Mouse (Mus musculus) gastrocnemius, adult 8-10 months (tissue): ENCODE data around the gene Phf1. TPM values are rescaled to one million over a fixed set of nuclear protein-coding genes. Genes with fewer than 3 reads are reported as not detected.

Experiments used
- DNase-seq, 2 experiments: peaks; one replicate each; pipeline ENCODE4 v3.0.0; 2022; ENCODE audit warnings: low spot score in 2 of 2
- total RNA-seq, 4 experiments: library from RNA; stranded (reverse); gene quantifications; 2 replicates each; pipeline ENCODE4 v1.2.4; 2022

Gene Phf1
- total RNA-seq, 4 experiments from 2014 or later, result 7.7 to 10.7 (median 9.9) TPM

DNA sequence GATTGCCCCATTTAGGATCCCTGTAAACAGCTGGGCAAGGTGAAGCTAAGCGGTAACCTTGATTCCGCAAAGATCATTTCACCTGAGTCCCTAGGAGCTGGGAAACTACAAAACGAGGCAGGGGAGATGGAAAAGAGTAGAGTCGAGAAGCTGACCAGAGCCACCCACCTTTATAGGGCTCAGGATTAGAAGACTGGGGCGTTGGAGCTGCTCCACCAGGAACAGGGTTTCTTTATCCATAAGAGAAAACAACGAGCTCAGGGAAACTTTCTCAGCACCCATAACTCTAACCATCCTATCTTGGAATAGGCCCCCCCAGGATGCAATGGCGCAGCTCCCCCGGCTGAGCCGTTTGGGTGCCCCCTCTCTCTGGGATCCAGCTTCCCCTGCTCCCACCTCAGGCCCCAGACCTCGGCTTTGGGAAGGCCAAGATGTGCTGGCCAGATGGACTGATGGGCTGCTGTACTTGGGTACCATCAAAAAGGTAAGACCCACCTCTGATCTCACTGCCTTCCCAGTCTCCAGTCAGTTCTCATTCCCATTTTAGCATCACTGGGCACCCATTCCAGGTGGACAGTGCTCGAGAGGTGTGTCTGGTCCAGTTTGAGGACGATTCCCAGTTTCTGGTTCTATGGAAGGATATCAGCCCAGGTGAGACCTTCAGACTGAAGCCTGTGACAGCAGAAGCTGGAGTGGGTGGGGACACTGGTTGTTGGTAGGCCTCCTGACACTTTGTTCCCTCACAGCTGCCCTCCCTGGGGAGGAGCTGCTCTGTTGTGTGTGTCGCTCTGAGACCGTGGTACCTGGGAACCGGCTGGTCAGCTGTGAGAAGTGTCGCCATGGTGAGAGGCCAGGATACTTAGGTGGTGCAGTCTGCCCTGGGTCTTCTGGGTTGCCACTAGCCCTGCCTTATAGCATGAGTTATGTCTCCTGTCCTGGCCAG lies 1.3 kb downstream of the Phf1 start:
- DNase-seq, result no peak

- no peak for DNase-seq
Measured at GRCm38 (mm10) chr17:26935027-26935426, 2.2 kb downstream of the Phf1 start.

DNA sequence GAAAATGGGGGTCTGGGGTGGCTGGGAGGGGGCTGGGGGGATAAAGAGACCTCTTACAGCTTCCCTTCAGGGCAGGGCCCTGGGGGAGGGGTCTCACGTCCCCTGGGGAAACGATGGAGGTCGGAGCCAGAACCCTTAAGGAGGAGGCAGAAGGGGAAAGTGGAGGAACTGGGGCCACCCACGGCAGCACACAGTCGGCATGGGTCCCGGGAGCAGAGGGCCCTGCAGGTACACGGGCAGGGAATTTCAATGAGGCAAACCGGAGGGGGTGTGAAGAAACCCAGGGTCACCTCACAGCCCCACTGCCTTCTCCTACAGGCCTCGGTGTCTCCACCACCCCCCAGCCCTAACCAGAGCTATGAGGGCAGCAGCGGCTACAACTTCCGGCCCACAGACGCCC lies 3.6 kb downstream of the Phf1 start:
- no peak for DNase-seq

DNA sequence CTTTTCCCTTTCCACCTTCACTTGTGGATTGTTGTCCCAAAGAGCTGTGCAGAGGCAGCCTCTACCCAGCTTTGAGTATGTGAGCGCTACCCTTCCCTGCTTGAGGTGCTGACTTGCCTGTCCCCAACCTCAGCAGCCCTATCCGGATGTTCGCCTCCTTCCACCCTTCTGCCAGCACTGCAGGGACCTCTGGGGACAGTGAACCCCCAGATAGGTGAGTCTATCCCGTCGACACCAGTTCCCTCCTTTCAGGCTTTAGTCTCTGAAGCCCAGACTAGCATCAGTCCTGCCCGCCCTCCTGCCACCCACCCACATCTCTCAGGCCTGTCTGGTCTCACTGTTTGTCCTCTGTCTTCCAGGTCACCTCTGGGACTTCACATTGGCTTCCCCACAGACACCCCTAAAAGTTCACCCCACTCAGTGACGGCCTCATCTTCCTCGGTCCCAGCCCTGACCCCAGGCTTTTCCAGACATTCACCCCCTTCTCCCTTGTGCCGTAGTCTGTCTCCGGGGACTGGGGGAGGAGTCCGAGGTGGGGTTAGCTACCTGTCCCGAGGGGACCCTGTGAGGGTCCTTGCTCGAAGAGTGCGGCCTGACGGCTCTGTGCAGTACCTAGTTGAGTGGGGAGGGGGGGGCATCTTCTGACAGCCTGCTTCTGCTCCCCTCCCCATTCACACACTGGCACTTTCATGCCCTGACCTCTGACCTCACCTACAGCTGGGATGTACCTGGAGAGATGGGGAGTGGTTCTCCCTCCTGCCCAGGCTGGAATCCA lies 4.3 kb downstream of the Phf1 start:
- DNase-seq, result no peak

GRCm38 (mm10) chr17:26937883-26938695 lies 5.2 kb downstream of the Phf1 start:
- DNase-seq, result no peak

DNA sequence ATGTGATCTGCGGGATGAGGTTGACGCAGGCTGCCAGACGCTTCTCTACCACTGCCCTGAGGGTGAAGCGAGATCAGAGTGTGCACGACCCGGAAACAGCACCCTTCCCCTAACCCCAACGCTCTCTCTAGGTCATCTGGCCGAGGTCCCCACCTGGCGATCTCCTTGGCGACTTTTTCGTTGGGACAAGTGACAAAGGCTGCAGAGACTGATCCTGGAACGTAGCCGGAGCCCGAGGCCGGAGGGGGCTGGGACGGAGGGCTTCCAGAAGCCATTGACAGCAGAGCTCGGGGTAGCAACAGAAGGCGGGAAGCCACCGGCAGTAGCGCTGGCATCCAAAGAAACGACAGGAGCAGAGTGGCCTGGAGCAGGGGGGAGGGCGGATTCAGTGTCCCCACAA lies 5.9 kb downstream of the Phf1 start:
- DNase-seq, result no peak

DNA sequence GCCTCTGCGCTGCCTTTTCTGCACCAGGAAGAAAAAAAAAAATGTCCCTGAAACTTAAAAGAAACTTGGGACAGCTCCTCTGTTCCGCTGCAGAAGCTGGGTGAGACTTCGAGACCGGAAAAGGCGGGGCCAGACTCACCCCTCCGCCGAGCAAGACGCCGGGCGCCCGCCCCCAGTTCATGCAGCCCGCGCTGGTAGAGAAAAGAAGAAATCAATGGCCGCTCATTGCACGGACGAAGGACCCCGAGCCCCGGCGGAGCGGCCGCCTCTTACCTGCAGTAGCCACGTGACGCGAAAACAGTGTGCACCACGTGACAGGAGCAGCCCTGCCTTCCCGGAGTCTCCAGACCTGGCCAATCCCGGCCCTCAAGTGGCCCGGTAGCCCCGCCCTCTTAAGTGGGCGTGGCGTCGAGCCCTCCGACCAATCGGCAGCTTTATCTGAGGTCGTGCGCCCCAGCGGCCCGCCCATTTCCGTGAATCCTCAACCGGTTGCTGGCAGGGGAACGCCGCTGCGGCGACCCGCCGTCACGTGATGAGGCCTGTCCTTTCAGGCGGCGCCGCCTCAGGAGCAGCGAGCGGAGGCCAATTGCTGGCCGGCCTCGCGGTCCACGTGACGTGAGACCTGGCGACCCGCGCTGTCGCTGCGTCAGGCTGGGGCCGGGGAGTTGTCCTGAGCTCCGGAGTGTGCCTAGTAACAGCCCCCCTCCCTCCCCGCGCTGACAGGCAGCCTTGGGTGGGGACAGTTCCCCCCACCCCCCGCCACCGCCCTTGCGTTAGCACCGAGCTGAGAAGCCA lies 6.5 kb downstream of the Phf1 start, which contains the start of gene Cuta:
Cuta (minus strand) TSS at position 392 of the 795 bp plus-strand sequence.
- DNase-seq, result peak; percentile 100

GRCm38 (mm10) chr17:26939973-26940300 lies 7.1 kb downstream of the Phf1 start:
- DNase-seq, result no peak

DNA sequence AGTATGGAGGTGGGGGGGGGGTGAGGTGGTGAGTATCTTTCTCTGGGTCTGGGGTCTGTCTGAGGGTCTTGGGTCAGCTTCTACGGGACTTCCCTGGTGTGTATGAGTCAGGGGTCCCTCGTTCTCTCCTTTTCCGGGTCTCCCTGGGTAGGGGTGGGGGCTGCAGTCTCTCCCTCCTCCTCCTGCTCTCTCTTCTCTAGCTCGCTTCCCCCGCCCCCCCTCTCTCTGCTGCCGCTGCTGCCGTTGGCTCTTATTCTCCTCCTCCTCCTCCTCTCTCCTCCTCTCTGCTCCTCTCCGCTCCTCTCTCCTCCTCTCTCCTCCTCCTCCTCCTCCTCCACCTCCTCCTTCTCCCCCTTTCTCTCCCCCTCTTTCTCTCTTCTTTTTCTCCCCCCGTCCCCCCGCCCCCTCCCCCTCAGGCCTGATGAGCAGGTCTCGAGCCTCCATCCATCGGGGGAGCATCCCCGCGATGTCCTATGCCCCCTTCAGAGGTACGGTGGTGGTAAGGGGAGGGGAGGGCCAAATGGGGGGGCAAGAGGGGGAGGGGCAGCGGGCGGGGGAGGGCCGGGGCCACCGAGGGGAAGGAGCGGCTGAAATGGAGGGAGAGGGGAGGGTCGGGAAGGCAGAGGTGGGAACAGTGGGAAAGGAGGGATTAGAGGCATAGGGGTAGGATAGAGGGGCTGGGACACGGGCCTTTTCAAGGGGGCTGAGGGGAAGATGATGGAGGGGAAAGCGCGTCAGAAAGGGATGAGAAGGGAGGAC lies 8.4 kb downstream of the Phf1 start, which contains the start of gene Syngap1:
Syngap1 (plus strand) TSS at position 223 of the 759 bp plus-strand sequence.
- no peak for DNase-seq

- DNase-seq, result no peak
Measured at GRCm38 (mm10) chr17:26941841-26942570, 9.2 kb downstream of the Phf1 start.

DNA sequence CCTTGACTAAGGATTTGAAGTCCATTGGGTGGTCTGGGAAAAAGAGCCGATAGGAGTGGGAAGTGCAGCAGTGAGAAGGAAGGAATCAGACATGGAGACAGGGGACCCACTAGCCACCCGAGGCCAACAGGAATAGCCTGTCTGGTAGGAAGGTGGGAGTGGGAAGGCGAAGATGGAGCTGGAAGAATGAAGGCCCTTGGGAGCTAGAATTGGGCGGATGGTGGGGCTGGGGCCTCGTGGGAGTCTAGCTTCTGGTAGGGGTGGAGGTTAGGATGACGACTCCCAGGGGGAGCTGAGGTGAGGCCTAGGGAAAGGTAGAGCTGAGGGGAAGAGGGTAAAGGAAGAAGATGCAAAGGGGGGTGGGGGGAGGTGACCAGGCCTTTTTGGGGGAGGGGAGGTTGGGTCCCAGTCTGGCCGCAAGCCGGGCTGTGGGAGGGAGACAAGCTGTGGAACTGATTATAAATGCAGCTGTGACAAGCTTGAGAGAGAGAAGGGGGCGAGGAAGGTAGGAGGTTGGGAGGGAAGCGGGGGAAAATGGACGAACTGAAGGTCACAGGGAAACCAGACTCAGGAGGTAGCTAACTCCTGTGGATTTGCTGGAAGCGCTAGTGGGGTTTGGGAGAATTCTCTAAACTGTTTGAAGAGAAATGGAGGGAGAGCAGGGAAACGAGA lies 13.1 kb downstream of the Phf1 start:
- DNase-seq, result no peak

DNA sequence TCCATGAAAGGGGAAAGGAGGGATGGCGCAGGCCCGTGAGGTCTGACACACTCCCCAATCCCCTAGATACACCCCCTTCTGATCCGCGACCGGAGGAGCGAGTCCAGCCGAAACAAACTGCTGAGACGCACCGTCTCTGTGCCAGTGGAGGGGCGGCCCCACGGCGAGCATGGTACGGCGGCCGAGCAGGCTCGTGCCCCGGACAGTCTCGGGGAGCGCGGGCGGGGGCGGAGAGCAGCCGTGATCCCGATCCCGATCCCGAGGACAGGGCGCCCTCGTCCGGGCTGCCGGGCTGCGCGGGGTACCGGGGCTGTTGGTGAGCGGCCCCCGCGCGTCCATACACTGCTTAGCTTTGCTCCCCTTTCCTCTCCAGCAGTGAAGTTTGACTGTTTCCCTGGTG lies 13.7 kb downstream of the Phf1 start:
- peak; percentile 73 to 83 for DNase-seq

GRCm38 (mm10) chr17:26947231-26948100 lies 14.6 kb downstream of the Phf1 start:
- DNase-seq, result no peak

GRCm38 (mm10) chr17:26948316-26949050 lies 15.6 kb downstream of the Phf1 start:
- DNase-seq, result no peak

GRCm38 (mm10) chr17:26949051-26949577 lies 16.3 kb downstream of the Phf1 start:
- no peak for DNase-seq

GRCm38 (mm10) chr17:26949866-26950265 lies 17.0 kb downstream of the Phf1 start:
- DNase-seq, result no peak
